Mouse (Mus musculus) kidney, adult 2 months (tissue): Measurements from ENCODE around the gene Pawr. TPM values are rescaled to one million over a fixed set of nuclear protein-coding genes. Genes with fewer than 3 reads are reported as not detected.
A peak's percentile ranks its signal among the peaks of the same experiment; 100 is the strongest.

Source experiments
- DNase-seq: peaks from one replicate; pipeline ENCODE4 v3.0.0; 2021
- H3K27ac ChIP-seq: fragments of 200-500 bp; 2 replicates; pipeline ENCODE4 v1.5.1; 2012; ENCODE audit warnings: low read depth, low read length, control low read depth, inconsistent platforms; ENCODE audit not compliant: insufficient read depth
- H3K27me3 ChIP-seq: fragments of 200-500 bp; replicated peaks from 2 replicates; pipeline ENCODE4 v1.6.1; 2012; ENCODE audit warnings: mild to moderate bottlenecking, moderate library complexity, low read length, inconsistent platforms; ENCODE audit not compliant: control insufficient read depth, insufficient read depth
- H3K36me3 ChIP-seq: fragments of 200-500 bp; 2 replicates; pipeline ENCODE4 v1.6.1; 2012; ENCODE audit warnings: mild to moderate bottlenecking, moderate library complexity, low read length, inconsistent platforms; ENCODE audit not compliant: control insufficient read depth, insufficient read depth
- H3K4me1 ChIP-seq: fragments of 200-500 bp; 2 replicates; pipeline ENCODE4 v1.6.1; 2011; ENCODE audit warnings: low read length; ENCODE audit not compliant: control insufficient read depth, insufficient read depth
- H3K4me3 ChIP-seq: fragments of 200-500 bp; 2 replicates; pipeline ENCODE4 v1.5.1; 2011; ENCODE audit warnings: mild to moderate bottlenecking, low read depth, low read length, control low read depth; ENCODE audit not compliant: insufficient read depth
- CTCF ChIP-seq: fragments of 200-500 bp; conservative IDR thresholded peaks from 2 replicates; pipeline ENCODE4 v1.5.1; 2011; ENCODE audit warnings: low read depth, mild to moderate bottlenecking, control low read depth, low read length, moderate library complexity, mixed read lengths; ENCODE audit not compliant: insufficient read depth, insufficient read length
- POLR2A ChIP-seq: fragments of 200-500 bp; IDR thresholded peaks from one replicate; pipeline ENCODE4 v1.6.1; 2011; ENCODE audit warnings: low read depth, low read length, control low read depth
- WGBS: fragments of 180-500 bp; shearing (Covaris S2); methylation state at CpG from one replicate; pipeline ENCODE4 v1.1.7; 2018; 5-methylcytosine and 5-hydroxymethylcytosine counted together
- polyA plus RNA-seq: library from polyadenylated mRNA; depleted of rRNA; stranded (reverse); fragments of >200 nt; gene quantifications from 2 replicates; pipeline ENCODE4 v1.2.3, GENCODE M21; 2012; rRNA removed

Pawr gene
- 17.9 and 19.0 TPM in 2 replicates for polyA plus RNA-seq

GRCm38 (mm10) chr10:108331784-108332561, at the start of gene Pawr:
Gene Pawr (plus strand): TSS chr10:108332121.
- Histone ChIP-seq H3K4me3 (peak within 1 kb of the TSS; percentile 99), H3K36me3 (no peaks in the 10 kb centered on the region; the same call in 1 of the 2 replicates), H3K27ac (peak within 1 kb of the TSS; percentile 87), H3K27me3 (no peaks in the 10 kb centered on the region), H3K4me1 (peaks cover 13% of the 10 kb centered on the region; the same call in 1 of the 2 replicates)
- peak; percentile 93 for DNase-seq
- TF ChIP-seq CTCF: no peak
- peak; percentile 86 for TF ChIP-seq POLR2A
- WGBS: under 1% methylated on average over 84 of the region's 85 CpGs

DNA sequence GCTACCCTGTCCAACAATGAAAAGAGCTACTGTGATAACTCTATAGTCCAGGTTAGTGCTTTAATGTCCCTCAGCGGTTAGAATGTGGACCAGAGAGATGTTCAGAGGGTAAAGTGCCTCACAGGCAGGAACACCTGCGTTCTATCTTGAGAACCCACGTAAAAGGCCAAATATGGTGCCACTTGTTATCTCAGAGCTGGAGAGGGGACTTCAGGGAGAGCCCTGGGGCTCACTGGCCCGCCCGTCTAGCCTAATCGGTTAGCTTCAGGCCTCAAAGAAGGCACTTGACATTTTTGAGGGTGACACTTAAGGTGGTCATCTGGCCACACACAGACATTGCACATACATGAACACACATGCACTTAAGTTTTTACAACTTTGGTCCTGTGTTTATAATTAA, 49.6 kb upstream of the Pawr start:
- Histone ChIP-seq H3K27ac (no peak overlapping the region), H3K4me3 (no peak overlapping the region), H3K36me3 (peaks cover 6% of the 10 kb centered on the region), H3K27me3 (no peaks in the 10 kb centered on the region), H3K4me1 (no peaks in the 10 kb centered on the region)
- DNase-seq: no peak
- WGBS: 98% methylated on average over 6 of the region's 6 CpGs
- TF ChIP-seq POLR2A: no peak
- no peak for TF ChIP-seq CTCF

DNA sequence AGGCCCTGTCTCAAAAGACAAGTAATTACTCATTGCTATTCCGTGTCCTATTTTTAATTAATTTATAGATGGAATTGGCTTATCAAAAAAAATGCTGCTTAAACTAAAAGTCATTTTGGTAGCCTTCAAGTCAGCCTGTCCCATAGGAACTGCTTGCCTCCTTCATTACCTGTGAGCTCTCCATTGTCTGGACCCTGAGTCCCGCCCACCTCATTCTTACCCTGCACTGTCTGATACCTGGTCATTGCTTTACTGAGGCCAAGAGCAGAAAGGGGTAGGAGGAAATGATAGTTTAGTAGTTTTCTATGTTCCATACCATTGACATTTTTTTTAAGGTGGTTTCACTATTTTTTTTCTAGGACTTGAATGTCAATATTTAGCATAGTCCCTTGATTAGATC, 48.5 kb upstream of the Pawr start:
- H3K4me1 ChIP-seq: no peaks in the 10 kb centered on the region
- no peaks in the 10 kb centered on the region for H3K27me3 ChIP-seq
- DNase-seq: no peak
- H3K36me3 ChIP-seq: peaks cover 4% of the 10 kb centered on the region
- no peak overlapping the region for H3K4me3 ChIP-seq
- no peak overlapping the region for H3K27ac ChIP-seq
- TF ChIP-seq POLR2A (no peak), CTCF (no peak)
- WGBS: 95% methylated on average over 2 of the region's 2 CpGs

GRCm38 (mm10) chr10:108283837-108284236, 48.1 kb upstream of the Pawr start:
- Histone ChIP-seq H3K27me3 (no peaks in the 10 kb centered on the region), H3K36me3 (peaks cover 4% of the 10 kb centered on the region), H3K4me1 (no peaks in the 10 kb centered on the region), H3K27ac (no peak overlapping the region), H3K4me3 (no peak overlapping the region)
- no peak for TF ChIP-seq POLR2A
- no peak for TF ChIP-seq CTCF
- no peak for DNase-seq
- WGBS: 92% methylated on average over 4 of the region's 4 CpGs

DNA sequence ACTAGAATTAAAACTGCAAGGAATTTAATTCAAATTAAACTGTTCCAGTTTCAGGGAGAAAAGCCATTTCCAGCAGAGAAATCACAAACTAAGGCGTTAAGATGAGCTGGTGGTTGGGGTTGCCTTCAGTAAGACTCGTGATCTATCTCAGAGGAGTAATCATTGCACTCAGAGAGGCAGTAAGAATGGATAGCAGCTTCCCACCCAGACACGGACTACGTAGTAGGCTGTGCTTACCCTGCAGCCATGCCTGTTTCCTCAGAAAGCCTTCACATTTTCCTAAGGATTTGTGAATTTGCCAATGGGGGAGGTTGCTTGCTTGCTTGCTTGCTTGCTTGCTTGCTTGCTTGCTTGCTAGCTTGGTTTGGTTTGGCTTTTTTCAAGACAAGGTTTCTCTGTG, 47.5 kb upstream of the Pawr start:
- TF ChIP-seq CTCF: no peak
- TF ChIP-seq POLR2A: no peak
- WGBS: 91% methylated on average over 4 of the region's 4 CpGs

GRCm38 (mm10) chr10:108284977-108285376, 46.9 kb upstream of the Pawr start:
- DNase-seq: no peak
- Histone ChIP-seq H3K27ac (no peak overlapping the region), H3K36me3 (peaks cover 3% of the 10 kb centered on the region), H3K27me3 (no peaks in the 10 kb centered on the region), H3K4me1 (no peaks in the 10 kb centered on the region), H3K4me3 (no peak overlapping the region)
- 93% methylated on average over 5 of the region's 5 CpGs for WGBS
- TF ChIP-seq POLR2A (no peak), CTCF (no peak)

More for the DNA sequence above, 47.5 kb upstream of the Pawr start:
- peaks cover 4% of the 10 kb centered on the region for H3K36me3 ChIP-seq
- DNase-seq: no peak
- H3K4me3 ChIP-seq: no peak overlapping the region
- no peaks in the 10 kb centered on the region for H3K4me1 ChIP-seq
- no peaks in the 10 kb centered on the region for H3K27me3 ChIP-seq
- no peak overlapping the region for H3K27ac ChIP-seq

DNA sequence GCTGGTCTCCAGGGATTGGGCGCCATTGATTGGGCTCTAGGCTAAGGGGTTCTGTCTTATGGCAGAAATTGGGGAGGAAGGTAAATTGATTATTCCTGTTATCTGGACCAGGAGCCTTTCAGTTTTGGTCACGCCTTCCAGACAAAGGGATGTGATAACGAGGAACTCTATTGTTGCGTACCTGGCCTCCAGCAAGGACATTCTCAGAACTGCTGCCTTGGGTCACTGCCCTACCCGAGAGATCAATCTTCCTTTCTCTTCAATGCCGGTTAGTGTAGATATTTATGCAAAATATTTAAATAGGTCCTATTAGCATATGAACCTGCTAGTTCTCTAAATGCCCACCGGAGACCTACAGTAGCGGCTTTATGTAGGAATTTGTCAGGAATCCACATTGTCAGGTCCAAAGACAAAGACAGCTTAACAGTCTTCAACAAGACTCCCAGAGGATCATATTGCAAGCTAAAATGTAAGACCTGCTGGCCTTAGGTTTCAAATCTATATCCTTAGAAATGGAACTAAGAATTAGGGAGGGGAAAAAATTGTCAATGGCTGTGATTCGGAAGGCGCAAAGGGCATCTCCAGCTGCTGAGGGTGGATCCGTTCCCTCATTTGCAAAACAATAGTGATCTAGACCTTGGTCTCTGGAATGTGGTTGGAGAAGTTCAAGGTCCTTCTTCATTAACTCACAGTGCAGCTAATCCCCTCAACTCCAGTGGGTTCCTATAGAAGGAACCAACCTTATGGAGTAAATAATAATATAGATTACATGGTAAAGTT, 45.1 kb upstream of the Pawr start:
- no peaks in the 10 kb centered on the region for H3K4me1 ChIP-seq
- H3K36me3 ChIP-seq: no peaks in the 10 kb centered on the region
- no peaks in the 10 kb centered on the region for H3K27me3 ChIP-seq
- no peak for DNase-seq
- H3K27ac ChIP-seq: no peak overlapping the region
- TF ChIP-seq POLR2A (no peak), CTCF (no peak)
- WGBS: 78% methylated on average over 11 of the region's 11 CpGs
- H3K4me3 ChIP-seq: no peak overlapping the region
